ENCODE assay signal across 8 mouse cellular contexts in genomic region chr2:167778271-167778670, GRCm38 (mm10).
DNase-seq lines count a peak whose midpoint lies in the region; ATAC-seq and TF ChIP-seq lines count a peak whose summit lies in the region.

No protein-coding gene starts in this region.

- intact Hi-C loops in left cerebral cortex, postnatal 14 days (cut with DNase I), result no loop called here

- 51% methylated on average over 4 of the region's 4 CpGs for WGBS in lung, adult 2 months
- WGBS in embryonic facial prominence, embryonic 12.5 days, result 46% methylated on average over 4 of the region's 4 CpGs
- WGBS in intestine, embryonic 15.5 days, result 46% methylated on average over 4 of the region's 4 CpGs
- 65% methylated on average over 4 of the region's 4 CpGs for WGBS in neural tube, embryonic 12.5 days

- no peak for TF ChIP-seq CTCF in lung, adult 2 months (IDR thresholded peaks at IDR 0.05; ENCODE audit: insufficient read depth, low read length)

- peak overlapping the region; percentile 4 for H3K4me3 ChIP-seq in lung, adult 2 months (replicated peaks; ENCODE audit: extremely low read depth, low read depth, low read length)
- peak overlapping the region; percentile 55 for H3K4me3 ChIP-seq in embryonic facial prominence, embryonic 12.5 days
- H3K4me3 ChIP-seq in intestine, embryonic 15.5 days (replicated peaks), result peak overlapping the region; percentile 48
- H3K4me3 ChIP-seq in neural tube, embryonic 12.5 days, result peak overlapping the region; percentile 47

- H3K27me3 ChIP-seq in embryonic facial prominence, embryonic 12.5 days, result 0 out of 2 replicates have a peak, but pooled peaks cover 2% of the 10 kb centered on the region
- H3K27me3 ChIP-seq in intestine, embryonic 15.5 days (replicated peaks), result no peaks in the 10 kb centered on the region
- H3K27me3 ChIP-seq in neural tube, embryonic 12.5 days (replicated peaks), result no peaks in the 10 kb centered on the region

- no peaks in the 10 kb centered on the region for H3K9me3 ChIP-seq in embryonic facial prominence, embryonic 12.5 days
- no peaks in the 10 kb centered on the region for H3K9me3 ChIP-seq in intestine, embryonic 15.5 days
- H3K9me3 ChIP-seq in neural tube, embryonic 12.5 days, result no peaks in the 10 kb centered on the region

- TF ChIP-seq POLR2A in lung, adult 2 months (IDR thresholded peaks at IDR 0.05; ENCODE audit: borderline replicate concordance, extremely low read depth, low read depth, low read length), result no peak

- no peak for ATAC-seq in embryonic facial prominence, embryonic 12.5 days (ENCODE audit: insufficient number of reproducible peaks, insufficient read depth, low FRiP score, low TSS enrichment)
- 0 out of 2 replicates have a peak, but pooled peaks have one; percentile 5 for ATAC-seq in intestine, embryonic 15.5 days
- 0 out of 2 replicates have a peak, but pooled peaks have one; percentile 7 for ATAC-seq in neural tube, embryonic 12.5 days (ENCODE audit: low FRiP score, low read depth)
- ATAC-seq in megakaryocyte-erythroid progenitor cell, adult 5-6 weeks (replicated peaks; ENCODE audit: low FRiP score, low TSS enrichment, poor library complexity, severe bottlenecking), result no peak

- peak overlapping the region; percentile 90 for H3K4me2 ChIP-seq in embryonic facial prominence, embryonic 12.5 days (replicated peaks)
- H3K4me2 ChIP-seq in intestine, embryonic 15.5 days (replicated peaks), result peak overlapping the region; percentile 77
- H3K4me2 ChIP-seq in neural tube, embryonic 12.5 days (replicated peaks), result peak overlapping the region; percentile 81

- peaks cover 37% of the 10 kb centered on the region for H3K4me1 ChIP-seq in lung, adult 2 months (ENCODE audit: control insufficient read depth, insufficient read depth, low read length)
- peaks cover 63% of the 10 kb centered on the region for H3K4me1 ChIP-seq in embryonic facial prominence, embryonic 12.5 days
- peaks cover 56% of the 10 kb centered on the region for H3K4me1 ChIP-seq in intestine, embryonic 15.5 days (replicated peaks)
- peaks cover 35% of the 10 kb centered on the region for H3K4me1 ChIP-seq in neural tube, embryonic 12.5 days

- H3K27ac ChIP-seq in embryonic facial prominence, embryonic 12.5 days, result peak overlapping the region; percentile 84; the same call in 1 of the 2 replicates
- peak overlapping the region; percentile 96 for H3K27ac ChIP-seq in intestine, embryonic 15.5 days
- no peak overlapping the region for H3K27ac ChIP-seq in neural tube, embryonic 12.5 days

- H3K9ac ChIP-seq in embryonic facial prominence, embryonic 12.5 days, result 0 out of 2 replicates have a peak overlapping the region, but pooled peaks have one; percentile 71
- H3K9ac ChIP-seq in intestine, embryonic 15.5 days, result peak overlapping the region; percentile 24; the same call in 1 of the 2 replicates
- peak overlapping the region; percentile 13; the same call in 1 of the 2 replicates for H3K9ac ChIP-seq in neural tube, embryonic 12.5 days

- DNase-seq in lung, adult 2 months, result no peak
- DNase-seq in lung, postnatal 10 days, result no peak
- DNase-seq in left cerebral cortex, postnatal 14 days (ENCODE audit: low spot score in 2 of 2), result no peak
- no peak for DNase-seq in cerebellum, postnatal 14 days

- no peaks in the 10 kb centered on the region for H3K36me3 ChIP-seq in embryonic facial prominence, embryonic 12.5 days
- H3K36me3 ChIP-seq in intestine, embryonic 15.5 days, result no peaks in the 10 kb centered on the region
- no peaks in the 10 kb centered on the region for H3K36me3 ChIP-seq in neural tube, embryonic 12.5 days

Comparison
In these comparisons a context has a peak if more than half of its experiments do, and no peak if none do; other contexts are left out.
1. H3K4me3 ChIP-seq: peak in every context shown above with its lines; median percentile 55 in embryonic facial prominence, embryonic 12.5 days; 48 in intestine, embryonic 15.5 days; 47 in neural tube, embryonic 12.5 days; 4 in lung, adult 2 months.
2. ATAC-seq: peak in intestine, embryonic 15.5 days (single experiment) and neural tube, embryonic 12.5 days (single experiment); none in embryonic facial prominence, embryonic 12.5 days (single experiment) and megakaryocyte-erythroid progenitor cell, adult 5-6 weeks (single experiment).
3. H3K9ac ChIP-seq: peak in every context shown above with its lines; median percentile 71 in embryonic facial prominence, embryonic 12.5 days; 24 in intestine, embryonic 15.5 days; 13 in neural tube, embryonic 12.5 days.
4. Peak in every context shown above with its lines, with median percentiles within 50 percentile points of each other: H3K4me2 ChIP-seq.